27 mouse cellular contexts compared by ENCODE assay signal in genomic region chr7:114114284-114114683, GRCm38 (mm10). TPM values are rescaled to one million over a fixed set of nuclear protein-coding genes. Genes with fewer than 3 reads are reported as not detected.
DNase-seq lines count a peak whose midpoint lies in the region; ATAC-seq and TF ChIP-seq lines count a peak whose summit lies in the region.
"Had no signal": no experiment of that assay in that cellular context is flagged by ENCODE, and none has a peak within 500 bp of the region (broad histone marks: within the 10 kb centered on the region; RNA-seq: fewer than 3 reads in every experiment).

No protein-coding gene starts in this region.

- H3K4me1 ChIP-seq in lung, postnatal 0 days (ENCODE audit: insufficient read depth, low read depth, low read length): peaks cover 9% of the 10 kb centered on the region; the same call in 1 of the 2 replicates
- H3K4me1 ChIP-seq in embryonic fibroblast, embryonic 13.5 days (ENCODE audit: control insufficient read depth, insufficient read depth, low read length): peaks cover 2% of the 10 kb centered on the region
- 0 out of 2 replicates have a peak, but pooled peaks cover 4% of the 10 kb centered on the region for H3K4me1 ChIP-seq in midbrain, postnatal 0 days (ENCODE audit: insufficient read depth, low read length)

- peak overlapping the region; percentile 70 for H3K4me2 ChIP-seq in lung, postnatal 0 days (replicated peaks; ENCODE audit: low read depth, low read length)
- no peak overlapping the region for H3K4me2 ChIP-seq in midbrain, postnatal 0 days (ENCODE audit: low read depth, low read length, poor library complexity, severe bottlenecking)
- H3K4me2 ChIP-seq: embryonic facial prominence, embryonic 12.5 days; forebrain, embryonic 12.5 days had no signal

- no peak for TF ChIP-seq EP300 in lung, postnatal 0 days (IDR thresholded peaks at IDR 0.05)

- DNase-seq in lung, postnatal 0 days (ENCODE audit: low spot score): no peak
- no peak for DNase-seq in lung, postnatal 4 days
- DNase-seq in 3T3-L1 (ENCODE audit: low read depth, low spot score): peak; percentile 58
- DNase-seq in Muller cell, postnatal 12 days (ENCODE audit: inconsistent ontology term): peak; percentile 51
- DNase-seq in right cerebral cortex, postnatal 4 days: no peak
- DNase-seq in kidney, postnatal 4 days: no peak
- DNase-seq in midbrain, postnatal 0 days (ENCODE audit: low spot score): no peak
- DNase-seq: adrenal gland, adult 8-10 months; adrenal gland, postnatal 14 days; adrenal gland, postnatal 36 days; cerebellum, adult 11-12 months; cerebellum, adult 2 months; cerebellum, adult 9-10 months; cerebellum, postnatal 10 days; cerebellum, postnatal 25 days had no signal

- no peak for TF ChIP-seq POLR2A in embryonic fibroblast, embryonic 13.5 days (IDR thresholded peaks at IDR 0.05; ENCODE audit: low read depth, low read length)

- H3K27ac ChIP-seq in lung, postnatal 0 days (ENCODE audit: low read length): no peak overlapping the region
- peak overlapping the region; percentile 59; the same call in 1 of the 2 replicates for H3K27ac ChIP-seq in embryonic fibroblast, embryonic 13.5 days (ENCODE audit: insufficient read depth, low read length)
- no peak overlapping the region for H3K27ac ChIP-seq in midbrain, postnatal 0 days (ENCODE audit: low read depth, low read length)
- H3K27ac ChIP-seq: embryonic facial prominence, embryonic 10.5 days; embryonic facial prominence, embryonic 12.5 days; forebrain, embryonic 10.5 days; forebrain, embryonic 12.5 days had no signal

- no peak overlapping the region for H3K9ac ChIP-seq in lung, postnatal 0 days (replicated peaks; ENCODE audit: low read depth)
- H3K9ac ChIP-seq in midbrain, postnatal 0 days (replicated peaks; ENCODE audit: low read length, poor library complexity, severe bottlenecking): no peak overlapping the region
- H3K9ac ChIP-seq: embryonic facial prominence, embryonic 12.5 days; forebrain, embryonic 12.5 days had no signal

- no peaks in the 10 kb centered on the region for H3K27me3 ChIP-seq in lung, postnatal 0 days (replicated peaks; ENCODE audit: insufficient read depth, low read length)
- H3K27me3 ChIP-seq in midbrain, postnatal 0 days (ENCODE audit: insufficient read depth, low read length): no peaks in the 10 kb centered on the region
- H3K27me3 ChIP-seq: embryonic facial prominence, embryonic 12.5 days; Patski had no signal

- 88% methylated on average over 2 of the region's 2 CpGs for WGBS in lung, postnatal 0 days
- 91% methylated on average over 2 of the region's 2 CpGs for WGBS in midbrain, postnatal 0 days

- H3K36me3 ChIP-seq in lung, postnatal 0 days (ENCODE audit: insufficient read depth, low read length): no peaks in the 10 kb centered on the region
- no peaks in the 10 kb centered on the region for H3K36me3 ChIP-seq in midbrain, postnatal 0 days (ENCODE audit: insufficient read depth, low read length)
- H3K36me3 ChIP-seq: embryonic facial prominence, embryonic 10.5 days; embryonic facial prominence, embryonic 12.5 days; forebrain, embryonic 12.5 days; G1E had no signal

- no peaks in the 10 kb centered on the region for H3K9me3 ChIP-seq in lung, postnatal 0 days (ENCODE audit: low read length)
- no peaks in the 10 kb centered on the region for H3K9me3 ChIP-seq in midbrain, postnatal 0 days (ENCODE audit: low read length)
- H3K9me3 ChIP-seq: embryonic facial prominence, embryonic 10.5 days; embryonic facial prominence, embryonic 12.5 days; forebrain, embryonic 10.5 days; forebrain, embryonic 12.5 days had no signal

- peak overlapping the region; percentile 90 for H3K4me3 ChIP-seq in lung, postnatal 0 days (ENCODE audit: low read depth, low read length)
- no peak overlapping the region for H3K4me3 ChIP-seq in embryonic fibroblast, embryonic 13.5 days (ENCODE audit: insufficient read depth, low read length)
- no peak overlapping the region for H3K4me3 ChIP-seq in midbrain, postnatal 0 days (ENCODE audit: low read depth, low read length)
- H3K4me3 ChIP-seq: embryonic facial prominence, embryonic 10.5 days; embryonic facial prominence, embryonic 12.5 days; erythroblast, embryonic 14.5 days; forebrain, embryonic 10.5 days; forebrain, embryonic 12.5 days had no signal

- no peak for ATAC-seq in lung, postnatal 0 days
- no peak for ATAC-seq in midbrain, postnatal 0 days (ENCODE audit: low FRiP score)
- ATAC-seq: activated CD4-positive, CD25-positive, alpha-beta regulatory T cell, adult 4 months; CD4-positive, CD25-positive, alpha-beta regulatory T cell, adult 4 months; forebrain, embryonic 14.5 days; forebrain, embryonic 16.5 days; Patski had no signal

- no peak for TF ChIP-seq CTCF in lung, postnatal 0 days (IDR thresholded peaks at IDR 0.05)
- no peak for TF ChIP-seq CTCF in embryonic fibroblast, embryonic 13.5 days (IDR thresholded peaks at IDR 0.05; ENCODE audit: borderline replicate concordance, insufficient read depth, low read length)
- TF ChIP-seq CTCF in midbrain, postnatal 0 days (IDR thresholded peaks at IDR 0.05): no peak

RNA-seq across cellular contexts. Expression of gene Rras2, which starts 3.3 kb away (rescaled TPM):
- 77.7 and 83.6 TPM in 2 replicates for polyA plus RNA-seq in lung, postnatal 0 days (2015; fragmentation: Nextera tagmentation; extraction: Ambion mirVana)
- 56.6 and 84.6 TPM in 2 replicates for polyA plus RNA-seq in embryonic fibroblast, embryonic 13.5 days (2011; ENCODE audit: insufficient read length, low read depth, missing spikeins)
- total RNA-seq in midbrain, postnatal 0 days (2014; rRNA removed): 41.3 and 58.7 TPM in 2 replicates
- polyA plus RNA-seq in midbrain, postnatal 0 days (2015; fragmentation: Nextera tagmentation; extraction: Ambion mirVana): 21.4 and 22.5 TPM in 2 replicates
- polyA plus RNA-seq: erythroblast, embryonic 14.5 days; G1E had no signal

Comparison
In these comparisons a context has a peak if more than half of its experiments do, and no peak if none do; other contexts are left out.
1. DNase-seq: peak in 3T3-L1 (single experiment) and Muller cell, postnatal 12 days (single experiment); none in lung, postnatal 0 days (single experiment), lung, postnatal 4 days (0 of 2), right cerebral cortex, postnatal 4 days (single experiment), kidney, postnatal 4 days (0 of 2) and midbrain, postnatal 0 days (single experiment).